Mouse (Mus musculus) ES-Bruce4 (cell line): Measurements from ENCODE around the gene 0610040J01Rik. TPM values are rescaled to one million over a fixed set of nuclear protein-coding genes. Genes with fewer than 3 reads are reported as not detected.

Source experiments
- H3K27ac ChIP-seq: 2 replicates; pipeline ENCODE4 v1.5.1; 2012; ENCODE audit warnings: low read length, inconsistent platforms; ENCODE audit not compliant: insufficient read depth
- H3K27me3 ChIP-seq: 2 replicates; pipeline ENCODE4 v1.6.1; 2012; ENCODE audit warnings: mild to moderate bottlenecking, low read length, inconsistent platforms; ENCODE audit not compliant: control insufficient read depth, poor library complexity, insufficient read depth, severe bottlenecking
- H3K36me3 ChIP-seq: 2 replicates; pipeline ENCODE4 v1.6.1; 2012; ENCODE audit warnings: inconsistent platforms, mild to moderate bottlenecking, low read length, moderate library complexity; ENCODE audit not compliant: control insufficient read depth, poor library complexity, insufficient read depth, severe bottlenecking
- H3K4me1 ChIP-seq: one replicate; pipeline ENCODE4 v1.8.1; 2011; ENCODE audit warnings: low read length; ENCODE audit not compliant: control insufficient read depth, insufficient read depth
- H3K4me3 ChIP-seq: 2 replicates; pipeline ENCODE4 v1.5.1; 2011; ENCODE audit warnings: low read depth, mild to moderate bottlenecking, low read length
- H3K9ac ChIP-seq: 2 replicates; pipeline ENCODE4 v1.6.1; 2012; ENCODE audit warnings: low read depth, mild to moderate bottlenecking, inconsistent platforms; ENCODE audit not compliant: poor library complexity, severe bottlenecking
- H3K9me3 ChIP-seq: replicated peaks from 2 replicates; pipeline ENCODE4 v1.6.1; 2012; ENCODE audit warnings: mild to moderate bottlenecking, low read length, inconsistent platforms; ENCODE audit not compliant: control insufficient read depth, poor library complexity, insufficient read depth, severe bottlenecking
- CTCF ChIP-seq: IDR thresholded peaks from one replicate; pipeline ENCODE4 v1.8.1; 2011; ENCODE audit warnings: low read depth, low read length
- EP300 ChIP-seq: IDR thresholded peaks from 2 replicates; pipeline ENCODE4 v1.6.1; 2011; ENCODE audit warnings: low read depth, low read length; ENCODE audit not compliant: insufficient read depth
- POLR2A ChIP-seq: IDR thresholded peaks from one replicate; pipeline ENCODE4 v1.8.1; 2011; ENCODE audit warnings: low read length; ENCODE audit not compliant: insufficient read depth
- polyA plus RNA-seq: library from polyadenylated mRNA; stranded (reverse); fragments of >200 nt; gene quantifications from 2 replicates; pipeline ENCODE4 v1.2.4, GENCODE M21; 2011; ENCODE audit warnings: low read depth; ENCODE audit not compliant: missing spikeins, insufficient read depth, insufficient read length

0610040J01Rik gene
- polyA plus RNA-seq, 1 experiment, result 0.79 TPM

- TF ChIP-seq CTCF (no peak), EP300 (0 out of 2 replicates have a peak, but pooled peaks have one; percentile 44)
- H3K27me3 ChIP-seq, result no peaks in the 10 kb centered on the region
- H3K4me3 ChIP-seq, result peak overlapping the region; percentile 17
- 0 out of 2 replicates have a peak overlapping the region, but pooled peaks have one; percentile 1 for H3K9ac ChIP-seq
- peak overlapping the region; percentile 83 for H3K27ac ChIP-seq
- peaks cover 3% of the 10 kb centered on the region; the same call in 1 of the 2 replicates for H3K36me3 ChIP-seq
- H3K9me3 ChIP-seq, result no peaks in the 10 kb centered on the region
- peaks cover 14% of the 10 kb centered on the region for H3K4me1 ChIP-seq
Observed at GRCm38 (mm10) chr5:63932829-63933228, 120.7 kb downstream of the 0610040J01Rik start.

GRCm38 (mm10) chr5:63935581-63935980 is 123.4 kb downstream of the 0610040J01Rik start:
- H3K4me1 ChIP-seq, result peaks cover 14% of the 10 kb centered on the region
- H3K9ac ChIP-seq, result no peak overlapping the region
- no peaks in the 10 kb centered on the region for H3K9me3 ChIP-seq
- no peak overlapping the region for H3K27ac ChIP-seq
- no peaks in the 10 kb centered on the region for H3K27me3 ChIP-seq
- TF ChIP-seq CTCF, result no peak
- no peak for TF ChIP-seq EP300
- TF ChIP-seq POLR2A, result no peak
- H3K4me3 ChIP-seq, result no peak overlapping the region
- 0 out of 2 replicates have a peak, but pooled peaks cover 3% of the 10 kb centered on the region for H3K36me3 ChIP-seq

- H3K27me3 ChIP-seq, result no peaks in the 10 kb centered on the region
- 0 out of 2 replicates have a peak, but pooled peaks cover 3% of the 10 kb centered on the region for H3K36me3 ChIP-seq
- H3K9ac ChIP-seq, result no peak overlapping the region
- no peak overlapping the region for H3K4me3 ChIP-seq
- no peak overlapping the region for H3K27ac ChIP-seq
- H3K9me3 ChIP-seq, result no peaks in the 10 kb centered on the region
- peaks cover 13% of the 10 kb centered on the region for H3K4me1 ChIP-seq
- TF ChIP-seq CTCF, result no peak
- TF ChIP-seq EP300, result no peak
- TF ChIP-seq POLR2A, result no peak
Observed at GRCm38 (mm10) chr5:63936740-63937139, 124.6 kb downstream of the 0610040J01Rik start.

- no peak for TF ChIP-seq POLR2A
- no peak for TF ChIP-seq CTCF
- TF ChIP-seq EP300, result no peak
- no peak overlapping the region for H3K27ac ChIP-seq
- no peak overlapping the region for H3K9ac ChIP-seq
- no peaks in the 10 kb centered on the region for H3K9me3 ChIP-seq
- H3K27me3 ChIP-seq, result no peaks in the 10 kb centered on the region
- peaks cover 7% of the 10 kb centered on the region for H3K4me1 ChIP-seq
- no peak overlapping the region for H3K4me3 ChIP-seq
- 0 out of 2 replicates have a peak, but pooled peaks cover 3% of the 10 kb centered on the region for H3K36me3 ChIP-seq
Observed at GRCm38 (mm10) chr5:63938575-63938974, 126.4 kb downstream of the 0610040J01Rik start.

GRCm38 (mm10) chr5:63941891-63942290 is 129.7 kb downstream of the 0610040J01Rik start:
- H3K9ac ChIP-seq, result no peak overlapping the region
- H3K36me3 ChIP-seq, result no peaks in the 10 kb centered on the region
- no peak for TF ChIP-seq EP300
- no peak for TF ChIP-seq POLR2A
- no peak for TF ChIP-seq CTCF
- no peaks in the 10 kb centered on the region for H3K27me3 ChIP-seq
- H3K4me1 ChIP-seq, result peaks cover 2% of the 10 kb centered on the region
- no peak overlapping the region for H3K4me3 ChIP-seq
- no peak overlapping the region for H3K27ac ChIP-seq
- no peaks in the 10 kb centered on the region for H3K9me3 ChIP-seq

- H3K9me3 ChIP-seq, result no peaks in the 10 kb centered on the region
- no peaks in the 10 kb centered on the region for H3K36me3 ChIP-seq
- peaks cover 2% of the 10 kb centered on the region for H3K4me1 ChIP-seq
- no peak overlapping the region for H3K27ac ChIP-seq
- H3K27me3 ChIP-seq, result no peaks in the 10 kb centered on the region
- no peak overlapping the region for H3K4me3 ChIP-seq
- no peak overlapping the region for H3K9ac ChIP-seq
- TF ChIP-seq CTCF (no peak), POLR2A (no peak), EP300 (no peak)
Observed at GRCm38 (mm10) chr5:63943291-63943690, 131.1 kb downstream of the 0610040J01Rik start.
